Mouse (Mus musculus): Measurements from ENCODE around the gene Zbtb5. TPM values are rescaled to one million over a fixed set of nuclear protein-coding genes. Genes with fewer than 3 reads are reported as not detected.
A peak's percentile ranks its signal among the peaks of the same experiment; 100 is the strongest.

The Zbtb5 gene
- polyA plus RNA-seq, 1 experiment from 2014 or later: 22.9 TPM

DNA sequence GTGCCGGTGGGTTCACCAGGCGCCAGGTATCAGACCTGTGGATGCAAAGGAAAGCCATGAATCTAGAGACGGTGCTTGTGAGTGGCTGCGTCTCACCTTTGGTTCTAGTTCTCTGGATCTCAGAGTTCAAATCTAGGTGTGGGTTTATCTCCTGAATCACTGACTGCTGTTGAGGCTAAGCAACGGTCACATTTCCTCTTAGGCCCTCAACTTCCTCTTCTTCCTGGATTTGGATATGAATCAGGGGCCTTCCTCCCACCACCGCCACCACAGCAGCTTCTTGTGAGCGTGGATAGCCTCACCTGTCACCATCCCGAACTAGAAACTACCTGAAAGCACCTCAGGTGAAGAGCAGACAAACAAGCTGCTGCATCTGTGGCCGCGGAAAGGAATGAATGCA lies 23.8 kb upstream of the Zbtb5 start:
- H3K27me3 ChIP-seq: no peaks in the 10 kb centered on the region
- no peaks in the 10 kb centered on the region for H3K4me1 ChIP-seq
- no peak overlapping the region for H3K4me2 ChIP-seq (replicated peaks)
- 90% methylated on average over 10 of the region's 10 CpGs for WGBS
- H3K9me3 ChIP-seq (replicated peaks): no peaks in the 10 kb centered on the region
- ATAC-seq (ENCODE audit: insufficient number of reproducible peaks, low FRiP score, low TSS enrichment, low read depth): no peak
- H3K27ac ChIP-seq (replicated peaks): no peak overlapping the region
- peaks cover 72% of the 10 kb centered on the region for H3K36me3 ChIP-seq
- H3K4me3 ChIP-seq (replicated peaks): no peak overlapping the region
- H3K9ac ChIP-seq: no peak overlapping the region

DNA sequence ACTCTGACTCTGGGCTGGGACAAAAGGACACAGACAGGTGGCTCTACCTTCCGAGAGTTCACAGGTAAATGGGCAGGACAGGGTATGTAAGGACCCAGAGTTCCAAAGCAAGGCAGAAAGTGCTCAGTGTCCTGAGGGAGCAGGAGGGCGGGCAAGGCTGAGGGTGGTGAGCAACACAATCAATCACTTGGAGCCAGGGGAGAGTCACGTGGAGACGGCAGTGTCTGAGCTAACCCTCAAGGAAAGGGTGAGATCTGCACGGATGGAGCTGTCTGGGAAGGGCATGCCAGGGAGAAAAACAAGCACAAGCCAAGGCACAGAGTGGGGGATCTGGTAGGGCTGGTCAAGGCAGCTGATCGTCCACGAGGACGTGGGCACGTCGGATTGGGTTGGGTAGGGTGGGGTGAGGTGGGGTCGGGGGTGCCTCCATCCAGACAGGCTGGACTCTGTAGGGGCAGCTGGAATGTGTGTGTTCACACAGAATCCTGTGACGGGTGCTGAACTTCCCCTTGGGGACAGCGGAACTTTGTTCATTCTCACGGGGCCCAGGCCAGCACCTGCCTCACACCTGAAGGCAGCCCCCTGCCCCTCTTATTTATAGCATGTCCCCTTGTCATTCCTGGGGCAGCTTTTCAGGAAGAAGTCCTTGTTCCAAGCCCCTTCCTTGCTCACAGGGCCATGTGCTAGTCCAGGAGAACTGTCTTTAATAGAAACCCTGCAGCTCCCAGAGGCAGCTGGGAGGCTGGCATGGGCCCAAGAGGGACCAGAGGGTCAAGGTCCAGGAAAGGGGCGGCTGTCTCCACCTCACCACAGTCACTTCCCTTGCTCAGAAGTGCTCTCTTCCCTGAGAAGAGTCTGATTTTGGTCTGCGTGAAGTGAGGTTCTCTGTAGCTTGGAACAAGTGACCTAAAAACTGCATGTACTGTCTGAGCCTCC lies 22.7 kb upstream of the Zbtb5 start:
- H3K36me3 ChIP-seq: peaks cover 73% of the 10 kb centered on the region
- no peak overlapping the region for H3K27ac ChIP-seq (replicated peaks)
- H3K4me2 ChIP-seq (replicated peaks): no peak overlapping the region
- H3K4me3 ChIP-seq (replicated peaks): no peak overlapping the region
- no peak for ATAC-seq (ENCODE audit: insufficient number of reproducible peaks, low FRiP score, low TSS enrichment, low read depth)
- H3K9ac ChIP-seq: no peak overlapping the region
- WGBS: 81% methylated on average over 16 of the region's 16 CpGs
- no peaks in the 10 kb centered on the region for H3K9me3 ChIP-seq (replicated peaks)
- H3K4me1 ChIP-seq: no peaks in the 10 kb centered on the region
- no peaks in the 10 kb centered on the region for H3K27me3 ChIP-seq

DNA sequence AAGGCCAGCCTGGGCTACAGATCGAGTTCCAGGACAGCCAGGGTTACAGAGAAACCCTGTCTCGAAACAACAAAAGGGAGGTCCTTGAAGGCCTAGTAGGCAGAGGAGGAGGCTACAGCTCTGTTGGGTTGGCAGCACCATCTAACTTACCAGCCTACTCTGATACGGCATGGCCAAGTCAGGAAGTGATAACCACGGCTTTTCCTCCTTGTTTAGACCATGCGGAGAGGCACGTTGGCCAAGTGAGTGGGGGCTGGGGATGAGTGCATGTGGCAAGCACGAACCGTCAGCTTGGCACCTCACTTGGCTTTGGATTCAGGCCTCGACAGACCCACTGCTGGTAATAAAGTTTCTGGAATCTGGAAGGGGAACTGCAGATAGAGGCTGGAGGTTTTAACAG lies 20.4 kb upstream of the Zbtb5 start:
- no peaks in the 10 kb centered on the region for H3K4me1 ChIP-seq
- H3K4me3 ChIP-seq (replicated peaks): no peak overlapping the region
- ATAC-seq (ENCODE audit: insufficient number of reproducible peaks, low FRiP score, low TSS enrichment, low read depth): no peak
- H3K9me3 ChIP-seq (replicated peaks): no peaks in the 10 kb centered on the region
- 86% methylated on average over 9 of the region's 9 CpGs for WGBS
- no peak overlapping the region for H3K4me2 ChIP-seq (replicated peaks)
- no peaks in the 10 kb centered on the region for H3K27me3 ChIP-seq
- no peak overlapping the region for H3K9ac ChIP-seq
- H3K27ac ChIP-seq (replicated peaks): no peak overlapping the region
- peaks cover 82% of the 10 kb centered on the region for H3K36me3 ChIP-seq

DNA sequence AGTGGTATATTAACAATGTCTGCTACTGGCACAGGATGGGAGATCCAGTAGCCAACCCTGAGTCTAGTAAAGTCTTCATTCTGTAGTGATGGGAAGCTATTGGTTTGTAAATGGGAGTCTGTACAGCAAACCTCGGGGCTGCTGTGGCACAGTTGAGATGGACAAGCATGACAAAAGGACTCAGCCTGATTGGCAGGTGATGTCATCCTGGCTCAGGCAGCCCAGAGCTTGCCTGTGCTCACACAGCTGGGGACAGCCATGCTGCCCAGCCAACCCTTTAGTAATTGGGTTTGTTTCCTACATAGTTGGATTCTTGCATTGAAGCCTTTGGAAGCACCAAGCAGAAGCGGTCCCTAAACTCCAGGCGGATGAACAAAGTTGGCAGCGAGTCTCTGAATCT lies 14.2 kb upstream of the Zbtb5 start:
- 92% methylated on average over 4 of the region's 4 CpGs for WGBS
- Histone ChIP-seq H3K9ac (no peak overlapping the region), H3K4me1 (no peaks in the 10 kb centered on the region), H3K9me3 (replicated peaks) (no peaks in the 10 kb centered on the region), H3K27ac (replicated peaks) (no peak overlapping the region), H3K27me3 (no peaks in the 10 kb centered on the region), H3K4me2 (replicated peaks) (no peak overlapping the region), H3K4me3 (replicated peaks) (no peak overlapping the region), H3K36me3 (peaks cover 60% of the 10 kb centered on the region)
- ATAC-seq (ENCODE audit: insufficient number of reproducible peaks, low FRiP score, low TSS enrichment, low read depth): no peak

DNA sequence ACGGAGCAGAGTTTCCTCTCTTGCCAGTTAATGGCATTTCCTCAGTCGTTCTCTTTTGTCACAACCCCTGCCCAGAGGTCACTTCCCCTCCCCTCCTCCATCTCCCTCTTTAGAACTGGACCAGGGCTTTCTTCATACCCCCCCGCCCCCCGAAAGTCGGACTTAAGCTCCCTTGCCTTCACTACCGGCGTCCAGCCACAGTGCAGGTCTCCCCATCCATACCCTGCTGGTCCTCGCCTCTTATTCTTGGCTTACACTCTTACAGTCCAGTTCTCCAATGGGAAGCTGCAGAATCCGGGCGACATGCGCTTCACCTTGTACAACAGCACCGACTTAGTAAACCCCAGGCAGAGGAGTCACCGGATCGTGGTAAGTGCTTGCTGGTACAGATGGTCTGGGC lies 6.8 kb upstream of the Zbtb5 start:
- Histone ChIP-seq H3K9me3 (replicated peaks) (no peaks in the 10 kb centered on the region), H3K36me3 (peaks cover 10% of the 10 kb centered on the region; the same call in 1 of the 2 replicates), H3K9ac (peak overlapping the region; percentile 41), H3K4me2 (replicated peaks) (peak overlapping the region; percentile 83), H3K27me3 (no peaks in the 10 kb centered on the region), H3K27ac (replicated peaks) (no peak overlapping the region), H3K4me1 (peaks cover 22% of the 10 kb centered on the region), H3K4me3 (replicated peaks) (peak overlapping the region; percentile 66)
- WGBS: 1% methylated on average over 14 of the region's 14 CpGs
- no peak; the same call in 1 of the 2 replicates for ATAC-seq (ENCODE audit: insufficient number of reproducible peaks, low FRiP score, low TSS enrichment, low read depth)

DNA sequence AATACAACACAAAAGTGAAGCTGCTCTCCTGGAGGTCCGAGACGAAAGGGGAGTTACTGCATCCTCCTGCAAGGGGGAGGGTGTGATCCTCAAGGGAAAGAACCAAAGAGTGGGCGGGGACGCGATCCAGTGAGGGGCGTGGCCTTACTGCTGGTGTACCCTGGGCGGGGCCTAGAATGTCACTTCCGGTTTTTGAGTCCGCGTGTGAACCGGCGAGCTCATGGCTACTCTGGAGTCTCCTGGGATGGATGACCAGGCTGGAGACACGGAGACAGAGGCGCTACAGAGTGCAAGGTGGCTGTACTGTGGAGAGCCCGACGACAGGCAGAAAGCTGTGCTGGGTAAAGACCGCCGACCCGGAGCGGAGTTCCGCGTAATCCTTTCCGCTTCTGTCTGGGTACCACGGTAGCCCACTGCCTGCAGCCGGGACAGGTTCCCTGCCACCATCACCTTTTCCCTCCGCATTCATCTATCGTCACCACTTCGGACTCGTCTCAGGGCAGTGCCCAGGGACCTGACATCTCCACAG lies 6.3 kb upstream of the Zbtb5 start, which contains the start of gene Polr1e:
TSS of gene Polr1e (plus strand) at position 132 of the 529 bp plus-strand sequence.
- H3K36me3 ChIP-seq: peaks cover 7% of the 10 kb centered on the region; the same call in 1 of the 2 replicates
- no peak within 1 kb of the TSS for H3K27ac ChIP-seq (replicated peaks)
- H3K9ac ChIP-seq: peak within 1 kb of the TSS; percentile 41
- ATAC-seq (ENCODE audit: insufficient number of reproducible peaks, low FRiP score, low TSS enrichment, low read depth): peak; percentile 84
- no peaks in the 10 kb centered on the region for H3K9me3 ChIP-seq (replicated peaks)
- peaks cover 24% of the 10 kb centered on the region for H3K4me1 ChIP-seq
- H3K4me2 ChIP-seq (replicated peaks): peak within 1 kb of the TSS; percentile 83
- H3K4me3 ChIP-seq (replicated peaks): peak within 1 kb of the TSS; percentile 66
- H3K27me3 ChIP-seq: no peaks in the 10 kb centered on the region
- WGBS: under 1% methylated on average over 29 of the region's 29 CpGs

DNA sequence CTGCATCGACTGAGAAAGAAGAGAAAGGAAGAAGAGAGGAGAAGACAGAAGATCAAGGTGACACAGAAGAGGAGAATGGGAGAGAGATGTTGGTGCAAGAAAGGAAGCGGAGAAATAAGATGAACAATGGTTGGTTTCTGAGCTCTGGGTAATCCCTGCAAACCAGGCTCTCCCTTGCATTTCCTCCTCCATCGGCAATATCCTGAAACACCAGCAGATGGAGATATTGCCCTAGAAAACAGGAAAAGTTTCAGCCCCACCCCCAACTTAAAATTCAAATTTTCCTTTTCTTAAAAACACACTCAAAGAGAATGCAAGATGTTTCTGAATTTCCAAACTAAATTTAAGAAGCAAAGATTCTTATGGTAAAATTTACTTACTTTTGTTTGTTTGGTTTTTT lies 3.4 kb upstream of the Zbtb5 start:
- no peak overlapping the region for H3K27ac ChIP-seq (replicated peaks)
- H3K36me3 ChIP-seq: no peaks in the 10 kb centered on the region
- no peak overlapping the region for H3K4me3 ChIP-seq (replicated peaks)
- H3K4me1 ChIP-seq: peaks cover 33% of the 10 kb centered on the region
- H3K9me3 ChIP-seq (replicated peaks): no peaks in the 10 kb centered on the region
- H3K9ac ChIP-seq: no peak overlapping the region; the same call in 1 of the 2 replicates
- H3K4me2 ChIP-seq (replicated peaks): no peak overlapping the region
- no peaks in the 10 kb centered on the region for H3K27me3 ChIP-seq
- 7% methylated on average over 3 of the region's 3 CpGs for WGBS
- no peak for ATAC-seq (ENCODE audit: insufficient number of reproducible peaks, low FRiP score, low TSS enrichment, low read depth)

DNA sequence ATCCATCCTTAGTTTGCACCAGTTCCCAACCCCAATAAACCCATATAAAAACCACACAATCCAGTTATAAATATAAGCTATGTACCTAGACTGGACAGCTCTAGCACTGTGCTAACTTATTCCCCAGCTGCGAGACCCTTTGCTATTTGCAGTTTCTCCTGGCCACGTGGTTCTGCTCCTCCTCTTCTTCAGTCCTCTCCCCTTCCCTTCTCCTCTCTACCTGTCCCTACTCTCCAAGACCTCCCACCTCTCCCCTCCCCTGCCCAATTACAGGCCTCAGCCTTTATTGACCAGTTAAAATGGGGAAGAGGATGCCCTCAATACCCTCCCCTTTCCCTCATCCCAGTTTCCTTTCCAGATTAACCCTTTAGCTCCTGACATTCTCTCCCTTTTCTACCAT lies 1.3 kb upstream of the Zbtb5 start:
- H3K4me1 ChIP-seq: peaks cover 26% of the 10 kb centered on the region
- H3K9ac ChIP-seq: peak overlapping the region; percentile 55; the same call in 1 of the 2 replicates
- no peaks in the 10 kb centered on the region for H3K27me3 ChIP-seq
- no peak for ATAC-seq (ENCODE audit: insufficient number of reproducible peaks, low FRiP score, low TSS enrichment, low read depth)
- H3K4me3 ChIP-seq (replicated peaks): peak overlapping the region; percentile 84
- H3K27ac ChIP-seq (replicated peaks): no peak overlapping the region
- no peaks in the 10 kb centered on the region for H3K36me3 ChIP-seq
- no peaks in the 10 kb centered on the region for H3K9me3 ChIP-seq (replicated peaks)
- peak overlapping the region; percentile 52 for H3K4me2 ChIP-seq (replicated peaks)
- 5% methylated on average over 2 of the region's 2 CpGs for WGBS

DNA sequence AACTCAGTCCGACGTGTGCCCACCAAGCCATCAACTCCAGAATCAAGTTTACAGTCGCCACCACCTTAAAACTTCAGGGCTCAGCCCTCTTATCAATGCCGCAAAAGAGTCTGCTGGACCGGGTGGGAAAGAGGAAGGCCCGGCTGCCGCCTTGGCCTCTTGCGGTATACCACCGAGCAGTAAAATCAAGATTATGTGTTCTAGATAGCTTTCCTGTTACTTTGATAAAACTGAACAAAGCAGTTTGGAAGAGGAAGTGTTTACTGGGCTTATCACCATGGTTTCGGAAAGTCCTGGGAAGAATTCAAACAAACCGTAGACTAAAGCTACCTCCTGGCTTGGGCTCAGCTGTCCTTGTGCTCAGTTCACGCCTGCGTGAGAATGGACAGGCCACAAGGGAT lies 819 bp upstream of the Zbtb5 start:
- no peaks in the 10 kb centered on the region for H3K9me3 ChIP-seq (replicated peaks)
- H3K9ac ChIP-seq: peak overlapping the region; percentile 55
- no peaks in the 10 kb centered on the region for H3K27me3 ChIP-seq
- peak overlapping the region; percentile 52 for H3K4me2 ChIP-seq (replicated peaks)
- H3K4me1 ChIP-seq: peaks cover 22% of the 10 kb centered on the region
- ATAC-seq (ENCODE audit: insufficient number of reproducible peaks, low FRiP score, low TSS enrichment, low read depth): no peak
- H3K36me3 ChIP-seq: no peaks in the 10 kb centered on the region
- H3K27ac ChIP-seq (replicated peaks): peak overlapping the region; percentile 80
- WGBS: under 1% methylated on average over 13 of the region's 13 CpGs
- peak overlapping the region; percentile 84 for H3K4me3 ChIP-seq (replicated peaks)

DNA sequence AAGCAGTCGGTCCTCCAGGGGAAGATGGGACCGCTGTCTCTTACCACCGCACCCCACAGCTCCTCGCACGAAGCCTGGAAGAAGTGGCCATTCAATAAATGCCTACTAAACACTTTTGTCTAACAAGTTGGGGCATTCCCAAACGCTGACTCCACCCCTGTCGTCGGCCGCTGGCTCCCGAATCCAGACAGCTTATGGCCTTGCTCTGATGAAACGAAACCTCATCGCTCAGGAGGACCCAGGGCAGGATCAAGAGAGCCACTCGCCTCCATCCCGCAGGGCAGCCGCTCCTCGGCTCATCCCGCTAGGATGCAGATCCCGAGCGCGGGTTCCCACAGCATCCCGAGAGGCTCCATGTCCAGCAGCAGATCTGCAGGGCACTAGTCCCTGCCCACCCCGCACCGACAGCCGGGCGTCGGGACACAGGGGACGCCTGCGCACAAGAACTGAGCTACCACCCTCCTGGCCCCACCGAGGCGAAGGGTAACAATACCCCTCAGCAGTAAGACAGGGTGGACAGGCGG lies 569 bp downstream of the Zbtb5 start:
- H3K4me1 ChIP-seq: peaks cover 20% of the 10 kb centered on the region
- H3K27ac ChIP-seq (replicated peaks): peak overlapping the region; percentile 95
- H3K9ac ChIP-seq: peak overlapping the region; percentile 63
- peak overlapping the region; percentile 53 for H3K4me2 ChIP-seq (replicated peaks)
- no peaks in the 10 kb centered on the region for H3K27me3 ChIP-seq
- peak overlapping the region; percentile 84 for H3K4me3 ChIP-seq (replicated peaks)
- no peaks in the 10 kb centered on the region for H3K9me3 ChIP-seq (replicated peaks)
- WGBS: under 1% methylated on average over 31 of the region's 31 CpGs
- ATAC-seq (ENCODE audit: insufficient number of reproducible peaks, low FRiP score, low TSS enrichment, low read depth): peak; percentile 71
- H3K36me3 ChIP-seq: no peaks in the 10 kb centered on the region

DNA sequence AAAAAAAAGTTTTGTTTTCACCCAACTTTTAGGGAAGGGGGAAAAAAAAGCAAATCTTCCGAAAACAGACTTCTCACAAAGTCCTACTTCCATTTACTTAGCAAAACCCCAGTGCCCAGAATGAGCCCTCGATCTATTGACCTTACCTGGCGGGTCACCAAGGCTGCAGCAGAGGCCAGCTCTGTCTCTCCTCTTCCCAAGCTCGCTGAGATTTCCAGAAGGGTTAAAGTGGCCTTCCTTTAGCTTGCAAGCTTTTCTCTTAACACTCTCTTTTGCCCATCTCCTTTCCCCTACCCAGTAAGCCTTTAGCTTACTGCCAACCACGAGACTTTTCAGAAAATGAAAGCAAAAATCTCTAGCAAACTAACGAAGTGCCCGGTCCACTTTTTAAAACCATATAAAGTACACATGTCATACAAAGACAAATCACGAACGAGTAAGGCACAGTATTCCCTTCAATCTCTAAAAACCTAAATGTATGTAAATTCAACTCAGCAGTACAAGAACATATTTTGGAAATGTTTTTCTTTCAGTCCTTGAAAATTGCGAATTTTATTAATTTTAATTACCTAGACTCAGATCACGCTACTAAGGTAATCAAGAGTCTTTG lies 1.3 kb downstream of the Zbtb5 start:
- peak overlapping the region; percentile 95 for H3K27ac ChIP-seq (replicated peaks)
- peak overlapping the region; percentile 53 for H3K4me2 ChIP-seq (replicated peaks)
- no peak for ATAC-seq (ENCODE audit: insufficient number of reproducible peaks, low FRiP score, low TSS enrichment, low read depth)

More for the DNA sequence above, 1.3 kb downstream of the Zbtb5 start:
- 5% methylated on average over 11 of the region's 11 CpGs for WGBS
- Histone ChIP-seq H3K9ac (peak overlapping the region; percentile 63), H3K4me3 (replicated peaks) (peak overlapping the region; percentile 84), H3K9me3 (replicated peaks) (no peaks in the 10 kb centered on the region), H3K27me3 (no peaks in the 10 kb centered on the region), H3K4me1 (peaks cover 20% of the 10 kb centered on the region), H3K36me3 (no peaks in the 10 kb centered on the region)
